Mouse (Mus musculus): Measurements from ENCODE around the gene Wsb1. TPM values are rescaled to one million over a fixed set of nuclear protein-coding genes. Genes with fewer than 3 reads are reported as not detected.
A peak's percentile ranks its signal among the peaks of the same experiment; 100 is the strongest.

Gene Wsb1
- polyA plus RNA-seq, 1 experiment: 41.8 TPM

GRCm38 (mm10) chr11:79222661-79223060 is 31.8 kb downstream of the Wsb1 start:
- no peak for DNase-seq (ENCODE audit: low read depth, low spot score)
- 90% methylated on average over 6 of the region's 6 CpGs for WGBS

- WGBS: 72% methylated on average over 5 of the region's 5 CpGs
- DNase-seq (ENCODE audit: low read depth, low spot score): no peak
Observed at GRCm38 (mm10) chr11:79221641-79222040, 32.8 kb downstream of the Wsb1 start.

- 35% methylated on average over 8 of the region's 8 CpGs for WGBS
- DNase-seq (ENCODE audit: low read depth, low spot score): no peak
Observed at GRCm38 (mm10) chr11:79218936-79219626, 35.4 kb downstream of the Wsb1 start.

- 100% methylated on average over 1 of the region's 1 CpGs for WGBS
- DNase-seq (ENCODE audit: low read depth, low spot score): no peak
Observed at GRCm38 (mm10) chr11:79218061-79218460, 36.4 kb downstream of the Wsb1 start.

- 31% methylated on average over 6 of the region's 6 CpGs for WGBS
- DNase-seq (ENCODE audit: low read depth, low spot score): no peak
Observed at GRCm38 (mm10) chr11:79217133-79217532, 37.3 kb downstream of the Wsb1 start.

- WGBS: 58% methylated on average over 2 of the region's 2 CpGs
- no peak for DNase-seq (ENCODE audit: low read depth, low spot score)
Observed at GRCm38 (mm10) chr11:79215539-79215938, 38.9 kb downstream of the Wsb1 start.

- 8% methylated on average over 14 of the region's 14 CpGs for WGBS
- DNase-seq (ENCODE audit: low read depth, low spot score): peak; percentile 68
Observed at GRCm38 (mm10) chr11:79214015-79214418, 40.5 kb downstream of the Wsb1 start.

- DNase-seq (ENCODE audit: low read depth, low spot score): no peak
- whole genome bisulfite sequencing: 66% methylated on average over 5 of the region's 5 CpGs
Observed at GRCm38 (mm10) chr11:79209882-79210471, 44.5 kb downstream of the Wsb1 start.

- DNase-seq (ENCODE audit: low read depth, low spot score): no peak
- WGBS: 71% methylated on average over 5 of the region's 5 CpGs
Observed at GRCm38 (mm10) chr11:79209113-79209512, 45.4 kb downstream of the Wsb1 start.

- no peak for DNase-seq (ENCODE audit: low read depth, low spot score)
- 96% methylated on average over 4 of the region's 4 CpGs for WGBS
Observed at GRCm38 (mm10) chr11:79208462-79208861, 46.0 kb downstream of the Wsb1 start.

GRCm38 (mm10) chr11:79207691-79208090 is 46.8 kb downstream of the Wsb1 start:
- 81% methylated on average over 10 of the region's 10 CpGs for WGBS
- no peak for DNase-seq (ENCODE audit: low read depth, low spot score)

GRCm38 (mm10) chr11:79204444-79204843 is 50.0 kb downstream of the Wsb1 start:
- no peak for DNase-seq (ENCODE audit: low read depth, low spot score)
- WGBS: 84% methylated on average over 3 of the region's 3 CpGs

- DNase-seq (ENCODE audit: low read depth, low spot score): no peak
- 52% methylated on average over 7 of the region's 7 CpGs for WGBS
Observed at GRCm38 (mm10) chr11:79200502-79200901, 54.0 kb downstream of the Wsb1 start.

GRCm38 (mm10) chr11:79198562-79198961 is 55.9 kb downstream of the Wsb1 start:
- no peak for DNase-seq (ENCODE audit: low read depth, low spot score)

GRCm38 (mm10) chr11:79197846-79198235 is 56.6 kb downstream of the Wsb1 start:
- 81% methylated on average over 6 of the region's 6 CpGs for WGBS
- no peak for DNase-seq (ENCODE audit: low read depth, low spot score)

More at GRCm38 (mm10) chr11:79198562-79198961, 55.9 kb downstream of the Wsb1 start:
- 87% methylated on average over 4 of the region's 4 CpGs for WGBS

- 79% methylated on average over 13 of the region's 13 CpGs for WGBS
- DNase-seq (ENCODE audit: low read depth, low spot score): no peak
Observed at GRCm38 (mm10) chr11:79196876-79197845, 57.3 kb downstream of the Wsb1 start.

GRCm38 (mm10) chr11:79196196-79196869 is 58.1 kb downstream of the Wsb1 start:
- no peak for DNase-seq (ENCODE audit: low read depth, low spot score)
- WGBS: 67% methylated on average over 3 of the region's 3 CpGs

- WGBS: 81% methylated on average over 1 of the region's 1 CpGs
- DNase-seq (ENCODE audit: low read depth, low spot score): peak; percentile 19
Observed at GRCm38 (mm10) chr11:79192176-79192575, 62.3 kb downstream of the Wsb1 start.

GRCm38 (mm10) chr11:79191214-79191613 is 63.3 kb downstream of the Wsb1 start:
- DNase-seq (ENCODE audit: low read depth, low spot score): no peak
- 62% methylated on average over 4 of the region's 4 CpGs for WGBS

GRCm38 (mm10) chr11:79190257-79190656 is 64.2 kb downstream of the Wsb1 start:
- no peak for DNase-seq (ENCODE audit: low read depth, low spot score)
- 93% methylated on average over 2 of the region's 2 CpGs for WGBS

Measured in large intestine, adult 2 months (tissue).